Mouse (Mus musculus): ENCODE measurements around the gene Speer4b. TPM values are rescaled to one million over a fixed set of nuclear protein-coding genes. Genes with fewer than 3 reads are reported as not detected.
"Not testable (repeated sequence)": the region's sequence is repeated elsewhere in the genome, so short reads cannot be mapped to it uniquely, and the experiment has no call there.

Speer4b gene
- 0.16 TPM in 1 of 2 replicates, not detected in the other for polyA plus RNA-seq (2014; fragmentation: Nextera tagmentation; extraction: Ambion mirVana)

- not testable (repeated sequence) for H3K4me2 ChIP-seq (ENCODE audit: low read length); H3K27ac ChIP-seq (ENCODE audit: low read depth, low read length); DNase-seq (ENCODE audit: low spot score); ATAC-seq; H3K4me1 ChIP-seq (ENCODE audit: control insufficient read depth, insufficient read depth, low read length); H3K36me3 ChIP-seq (ENCODE audit: control insufficient read depth, insufficient read depth, low read length); H3K9me3 ChIP-seq (replicated peaks; ENCODE audit: control insufficient read depth, low read length); H3K27me3 ChIP-seq (replicated peaks; ENCODE audit: control insufficient read depth, insufficient read depth, low read length); H3K4me3 ChIP-seq (ENCODE audit: low read depth, low read length); H3K9ac ChIP-seq (ENCODE audit: low read length)
- 62% methylated on average over 1 of the region's 1 CpGs for WGBS
These were observed at the start of gene Speer4b for GRCm38 (mm10) chr5:27501338-27501737. Gene Speer4b, minus strand, starts transcription at chr5:27501438.

- Histone ChIP-seq H3K27me3 (replicated peaks; ENCODE audit: control insufficient read depth, insufficient read depth, low read length) (no peaks in the 10 kb centered on the region), H3K4me1 (ENCODE audit: control insufficient read depth, insufficient read depth, low read length) (no peaks in the 10 kb centered on the region), H3K36me3 (ENCODE audit: control insufficient read depth, insufficient read depth, low read length) (no peaks in the 10 kb centered on the region), H3K4me2 (ENCODE audit: low read length) (no peak overlapping the region), H3K4me3 (ENCODE audit: low read depth, low read length) (no peak overlapping the region), H3K9me3 (replicated peaks; ENCODE audit: control insufficient read depth, low read length) (no peaks in the 10 kb centered on the region), H3K27ac (ENCODE audit: low read depth, low read length) (no peak overlapping the region), H3K9ac (ENCODE audit: low read length) (no peak overlapping the region)
- WGBS: 88% methylated on average over 4 of the region's 4 CpGs
- ATAC-seq: no peak
- no peak for DNase-seq (ENCODE audit: low spot score)
These were observed 48.1 kb upstream of the Speer4b start for GRCm38 (mm10) chr5:27549291-27549690.

GRCm38 (mm10) chr5:27544816-27545270, 43.6 kb upstream of the Speer4b start:
- DNase-seq (ENCODE audit: low spot score): peak; percentile 73
- WGBS: 18% methylated on average over 2 of the region's 2 CpGs
- peak; percentile 68; the same call in 1 of the 2 replicates for ATAC-seq

GRCm38 (mm10) chr5:27526906-27527305, 25.7 kb upstream of the Speer4b start:
- H3K9me3 ChIP-seq (replicated peaks; ENCODE audit: control insufficient read depth, low read length): no peaks in the 10 kb centered on the region

More at GRCm38 (mm10) chr5:27544816-27545270, 43.6 kb upstream of the Speer4b start:
- Histone ChIP-seq H3K27me3 (replicated peaks; ENCODE audit: control insufficient read depth, insufficient read depth, low read length) (no peaks in the 10 kb centered on the region), H3K27ac (ENCODE audit: low read depth, low read length) (no peak overlapping the region), H3K4me2 (ENCODE audit: low read length) (no peak overlapping the region), H3K36me3 (ENCODE audit: control insufficient read depth, insufficient read depth, low read length) (no peaks in the 10 kb centered on the region), H3K4me3 (ENCODE audit: low read depth, low read length) (no peak overlapping the region), H3K9ac (ENCODE audit: low read length) (no peak overlapping the region), H3K4me1 (ENCODE audit: control insufficient read depth, insufficient read depth, low read length) (no peaks in the 10 kb centered on the region), H3K9me3 (replicated peaks; ENCODE audit: control insufficient read depth, low read length) (no peaks in the 10 kb centered on the region)

GRCm38 (mm10) chr5:27518716-27519115, 17.5 kb upstream of the Speer4b start:
- H3K9me3 ChIP-seq (replicated peaks; ENCODE audit: control insufficient read depth, low read length): no peaks in the 10 kb centered on the region
- H3K9ac ChIP-seq (ENCODE audit: low read length): no peak overlapping the region
- no peak overlapping the region for H3K27ac ChIP-seq (ENCODE audit: low read depth, low read length)
- H3K4me1 ChIP-seq (ENCODE audit: control insufficient read depth, insufficient read depth, low read length): no peaks in the 10 kb centered on the region
- no peaks in the 10 kb centered on the region for H3K36me3 ChIP-seq (ENCODE audit: control insufficient read depth, insufficient read depth, low read length)
- H3K27me3 ChIP-seq (replicated peaks; ENCODE audit: control insufficient read depth, insufficient read depth, low read length): no peaks in the 10 kb centered on the region
- ATAC-seq (no peak), DNase-seq (ENCODE audit: low spot score) (no peak)
- no peak overlapping the region for H3K4me2 ChIP-seq (ENCODE audit: low read length)
- no peak overlapping the region for H3K4me3 ChIP-seq (ENCODE audit: low read depth, low read length)

More at GRCm38 (mm10) chr5:27526906-27527305, 25.7 kb upstream of the Speer4b start:
- H3K27ac ChIP-seq (ENCODE audit: low read depth, low read length): no peak overlapping the region
- H3K9ac ChIP-seq (ENCODE audit: low read length): no peak overlapping the region
- 82% methylated on average over 1 of the region's 1 CpGs for WGBS
- no peaks in the 10 kb centered on the region for H3K4me1 ChIP-seq (ENCODE audit: control insufficient read depth, insufficient read depth, low read length)
- no peak for DNase-seq (ENCODE audit: low spot score)
- no peak overlapping the region for H3K4me2 ChIP-seq (ENCODE audit: low read length)
- no peak overlapping the region for H3K4me3 ChIP-seq (ENCODE audit: low read depth, low read length)
- H3K36me3 ChIP-seq (ENCODE audit: control insufficient read depth, insufficient read depth, low read length): no peaks in the 10 kb centered on the region
- no peaks in the 10 kb centered on the region for H3K27me3 ChIP-seq (replicated peaks; ENCODE audit: control insufficient read depth, insufficient read depth, low read length)
- ATAC-seq: no peak

- H3K4me3 ChIP-seq (ENCODE audit: low read depth, low read length): no peak overlapping the region
- H3K27me3 ChIP-seq (replicated peaks; ENCODE audit: control insufficient read depth, insufficient read depth, low read length): no peaks in the 10 kb centered on the region
- WGBS: 80% methylated on average over 4 of the region's 4 CpGs
- H3K36me3 ChIP-seq (ENCODE audit: control insufficient read depth, insufficient read depth, low read length): no peaks in the 10 kb centered on the region
- no peaks in the 10 kb centered on the region for H3K9me3 ChIP-seq (replicated peaks; ENCODE audit: control insufficient read depth, low read length)
- no peak overlapping the region for H3K9ac ChIP-seq (ENCODE audit: low read length)
- H3K4me1 ChIP-seq (ENCODE audit: control insufficient read depth, insufficient read depth, low read length): no peaks in the 10 kb centered on the region
- H3K4me2 ChIP-seq (ENCODE audit: low read length): no peak overlapping the region
- H3K27ac ChIP-seq (ENCODE audit: low read depth, low read length): no peak overlapping the region
- DNase-seq (ENCODE audit: low spot score) (peak; percentile 11), ATAC-seq (peak; percentile 32; the same call in 1 of the 2 replicates)
These were observed 10.3 kb downstream of the Speer4b start for GRCm38 (mm10) chr5:27490942-27491341.

GRCm38 (mm10) chr5:27486138-27486537, 15.1 kb downstream of the Speer4b start:
- ATAC-seq (no peak), DNase-seq (ENCODE audit: low spot score) (no peak)
- Histone ChIP-seq H3K4me1 (ENCODE audit: control insufficient read depth, insufficient read depth, low read length) (no peaks in the 10 kb centered on the region), H3K27ac (ENCODE audit: low read depth, low read length) (no peak overlapping the region), H3K9ac (ENCODE audit: low read length) (no peak overlapping the region), H3K4me2 (ENCODE audit: low read length) (no peak overlapping the region), H3K4me3 (ENCODE audit: low read depth, low read length) (no peak overlapping the region), H3K9me3 (replicated peaks; ENCODE audit: control insufficient read depth, low read length) (no peaks in the 10 kb centered on the region), H3K36me3 (ENCODE audit: control insufficient read depth, insufficient read depth, low read length) (no peaks in the 10 kb centered on the region), H3K27me3 (replicated peaks; ENCODE audit: control insufficient read depth, insufficient read depth, low read length) (no peaks in the 10 kb centered on the region)
- 43% methylated on average over 1 of the region's 1 CpGs for WGBS

- H3K4me2 ChIP-seq (ENCODE audit: low read length): no peak overlapping the region
- no peak for DNase-seq (ENCODE audit: low spot score)
- no peak overlapping the region for H3K27ac ChIP-seq (ENCODE audit: low read depth, low read length)
- H3K27me3 ChIP-seq (replicated peaks; ENCODE audit: control insufficient read depth, insufficient read depth, low read length): no peaks in the 10 kb centered on the region
- H3K9me3 ChIP-seq (replicated peaks; ENCODE audit: control insufficient read depth, low read length): no peaks in the 10 kb centered on the region
- H3K9ac ChIP-seq (ENCODE audit: low read length): no peak overlapping the region
- no peak for ATAC-seq
- WGBS: 84% methylated on average over 2 of the region's 2 CpGs
- H3K36me3 ChIP-seq (ENCODE audit: control insufficient read depth, insufficient read depth, low read length): no peaks in the 10 kb centered on the region
- H3K4me3 ChIP-seq (ENCODE audit: low read depth, low read length): no peak overlapping the region
- H3K4me1 ChIP-seq (ENCODE audit: control insufficient read depth, insufficient read depth, low read length): no peaks in the 10 kb centered on the region
These were observed 19.5 kb downstream of the Speer4b start for GRCm38 (mm10) chr5:27481706-27482105.

- H3K4me1 ChIP-seq (ENCODE audit: control insufficient read depth, insufficient read depth, low read length): no peaks in the 10 kb centered on the region
- WGBS: 93% methylated on average over 4 of the region's 4 CpGs
- DNase-seq (ENCODE audit: low spot score) (no peak), ATAC-seq (no peak)
- H3K9me3 ChIP-seq (replicated peaks; ENCODE audit: control insufficient read depth, low read length): no peaks in the 10 kb centered on the region
- H3K27ac ChIP-seq (ENCODE audit: low read depth, low read length): no peak overlapping the region
- no peaks in the 10 kb centered on the region for H3K36me3 ChIP-seq (ENCODE audit: control insufficient read depth, insufficient read depth, low read length)
- no peak overlapping the region for H3K9ac ChIP-seq (ENCODE audit: low read length)
- no peaks in the 10 kb centered on the region for H3K27me3 ChIP-seq (replicated peaks; ENCODE audit: control insufficient read depth, insufficient read depth, low read length)
- no peak overlapping the region for H3K4me3 ChIP-seq (ENCODE audit: low read depth, low read length)
- H3K4me2 ChIP-seq (ENCODE audit: low read length): no peak overlapping the region
These were observed 26.2 kb downstream of the Speer4b start for GRCm38 (mm10) chr5:27474964-27475465.
